Mouse (Mus musculus) frontal cortex, adult (tissue): ENCODE results near the gene Fgd6.

ENCODE experiments used
- ATAC-seq: cut with Nextera tagmentation; 2 replicates; pipeline ENCODE4 v1.9.2; 2017; ENCODE audit warnings: mild to moderate bottlenecking, moderate library complexity, mixed read lengths; ENCODE audit not compliant: low TSS enrichment

Gene Fgd6

DNA sequence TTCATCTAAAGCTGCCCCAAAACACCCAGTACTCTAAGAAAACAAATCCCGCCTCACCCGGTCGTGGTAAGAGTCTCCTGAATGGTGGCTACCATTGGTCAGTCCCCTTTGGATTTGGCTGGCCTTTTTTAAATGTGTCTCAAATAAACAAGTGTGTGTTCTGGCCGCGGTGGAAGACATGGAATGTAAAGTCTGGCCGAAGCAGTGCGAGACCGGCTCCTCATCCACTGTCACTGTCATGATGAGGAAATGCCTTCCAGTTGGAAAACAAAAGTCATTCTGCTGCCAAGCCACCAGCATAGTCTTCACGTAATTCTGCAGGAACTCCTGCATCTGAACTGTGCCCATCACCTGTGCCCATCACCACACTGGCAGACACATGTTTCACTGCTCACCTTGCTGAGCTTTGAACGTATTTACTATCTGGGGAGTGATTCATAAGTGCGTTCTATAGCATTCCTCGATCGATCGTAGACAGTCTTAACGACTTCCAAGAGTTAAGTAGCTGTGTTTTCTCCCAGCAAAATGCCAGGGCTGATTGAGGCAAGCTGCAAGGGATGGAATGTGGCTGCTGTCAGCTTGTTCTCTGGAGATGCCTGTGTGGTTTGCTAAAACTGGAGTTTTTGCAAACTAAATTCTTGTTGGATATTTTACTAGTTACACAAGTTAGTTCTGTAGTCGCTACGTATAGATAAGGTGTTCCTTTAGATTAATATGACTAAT, 60.1 kb downstream of the Fgd6 start:
- ATAC-seq, result no peak

GRCm38 (mm10) chr10:94097081-94097845, 61.5 kb downstream of the Fgd6 start:
- peak; percentile 50; the same call in 1 of the 2 replicates for ATAC-seq

- ATAC-seq, result no peak
Observed at GRCm38 (mm10) chr10:94098100-94098499, 62.3 kb downstream of the Fgd6 start.

DNA sequence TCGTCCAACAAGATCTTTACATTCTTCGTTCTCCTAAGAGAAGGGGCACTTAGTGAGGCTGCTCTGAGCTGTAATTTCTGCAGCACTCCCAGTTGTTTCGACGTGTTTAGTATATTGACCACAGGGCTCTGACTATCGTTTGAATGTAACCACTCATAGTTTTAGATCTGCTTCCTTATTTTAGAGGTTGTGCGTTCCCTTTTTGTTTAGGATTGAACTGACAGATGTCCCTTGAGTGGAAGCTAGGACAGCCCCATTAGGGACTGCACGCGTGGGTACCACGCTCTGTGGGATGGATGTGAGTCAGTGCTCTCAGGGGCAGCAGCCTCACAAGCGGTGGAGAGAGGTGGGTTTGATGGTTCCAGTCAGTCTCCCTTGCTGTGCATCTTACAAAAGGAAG, 69.7 kb downstream of the Fgd6 start:
- ATAC-seq, result no peak

- no peak for ATAC-seq
Observed at GRCm38 (mm10) chr10:94107168-94107567, 71.4 kb downstream of the Fgd6 start.

DNA sequence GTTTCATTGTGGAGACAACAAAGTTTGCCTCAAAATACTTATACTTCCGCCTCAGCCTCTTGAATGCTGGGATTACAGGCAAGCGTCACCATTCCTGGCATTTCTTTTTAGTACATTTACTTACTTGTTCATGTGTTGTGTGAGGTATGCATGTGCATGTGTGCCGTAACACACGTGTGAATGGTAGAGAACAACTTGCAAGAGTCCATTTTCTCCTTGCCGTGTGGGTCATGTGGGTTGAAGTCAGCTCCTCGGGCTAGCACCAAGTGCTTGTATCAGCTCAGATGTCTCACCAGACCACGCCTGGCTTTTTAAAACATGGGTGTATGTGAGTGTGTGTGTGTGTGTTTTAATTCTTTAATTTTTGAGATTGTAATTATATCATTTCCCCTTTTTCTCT, 71.8 kb downstream of the Fgd6 start:
- ATAC-seq, result no peak

- no peak for ATAC-seq
Observed at GRCm38 (mm10) chr10:94108791-94109190, 73.0 kb downstream of the Fgd6 start.

GRCm38 (mm10) chr10:94110834-94111754, 75.3 kb downstream of the Fgd6 start:
- ATAC-seq, result no peak

DNA sequence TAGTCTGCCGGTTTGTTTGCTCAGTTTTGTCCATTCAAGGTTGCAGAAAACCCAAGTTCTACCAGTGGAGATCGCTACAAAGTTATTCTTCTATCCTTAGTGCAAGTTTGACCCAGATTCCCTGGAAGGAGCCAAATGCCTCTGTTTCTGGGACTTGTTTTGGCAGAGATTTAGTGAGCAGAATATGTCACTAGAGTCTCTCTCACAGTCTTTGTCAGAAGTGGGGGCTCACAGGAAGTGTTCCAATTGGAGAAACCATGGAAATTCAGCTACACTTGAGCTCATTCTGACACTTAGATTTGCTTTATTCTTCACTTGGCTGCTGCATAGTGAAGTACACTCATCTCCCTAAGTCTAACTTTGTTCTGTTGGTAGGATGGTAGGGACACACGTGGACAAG, 76.4 kb downstream of the Fgd6 start:
- peak; percentile 82 for ATAC-seq

DNA sequence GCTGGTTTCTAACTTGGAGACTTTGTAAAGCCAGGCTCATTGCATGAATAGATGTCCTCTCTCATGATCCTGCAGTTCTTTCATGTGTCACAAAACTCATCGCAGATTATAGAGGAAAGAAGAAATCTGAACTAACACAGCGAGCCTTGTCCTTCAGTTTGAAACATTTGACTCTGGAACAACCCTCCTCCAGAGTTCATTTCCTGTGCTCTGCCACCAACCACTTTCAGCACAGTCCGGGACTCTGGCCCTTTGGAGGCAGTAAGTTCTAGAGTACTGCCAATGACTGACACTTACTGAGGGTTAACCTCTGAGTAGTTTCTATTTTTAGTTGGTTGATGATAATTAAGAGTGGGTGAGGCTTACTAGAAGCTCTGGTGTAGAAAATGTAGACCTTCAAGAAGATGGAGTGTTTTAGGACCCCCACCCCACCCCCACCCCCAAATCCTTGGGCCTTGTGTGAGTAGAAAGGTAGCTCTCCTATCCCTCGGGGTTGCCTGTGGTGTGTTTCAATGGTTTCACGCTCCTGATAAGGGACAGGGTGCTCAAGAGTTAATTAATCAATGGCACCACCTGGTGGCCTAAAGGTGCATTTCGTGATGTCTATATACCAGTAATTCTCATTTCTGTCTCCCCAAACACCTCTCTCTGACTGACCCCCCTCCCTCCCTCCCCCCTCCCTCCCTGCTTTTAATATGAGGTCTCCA, 80.2 kb downstream of the Fgd6 start:
- peak; percentile 78 for ATAC-seq

DNA sequence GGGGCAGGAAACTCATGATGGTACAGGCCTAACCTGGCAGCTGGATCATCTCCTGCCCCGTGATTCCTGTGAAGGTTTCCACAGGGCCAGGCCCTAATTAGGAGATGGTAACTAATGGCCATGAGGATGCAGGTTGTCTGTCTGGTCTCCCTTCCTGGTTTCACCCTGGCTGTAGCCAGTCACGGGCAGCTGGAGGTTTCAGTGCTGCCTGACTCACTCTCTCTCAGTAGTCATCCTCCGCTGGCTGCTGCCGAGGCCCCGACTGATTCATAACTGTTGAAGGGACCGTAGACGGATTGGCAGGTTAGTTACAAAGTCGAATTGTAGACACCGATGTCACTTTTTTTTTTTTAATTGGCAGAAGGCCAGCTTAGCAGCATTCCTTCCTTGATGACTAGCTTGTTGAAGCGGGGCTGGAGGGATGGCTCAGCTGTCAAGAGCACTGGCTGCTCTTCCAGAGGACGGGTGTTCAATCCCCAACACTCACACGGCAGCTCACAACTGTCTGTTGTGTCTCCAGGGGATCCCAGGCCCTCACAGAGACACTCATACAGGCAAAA, 81.1 kb downstream of the Fgd6 start:
- no peak for ATAC-seq

DNA sequence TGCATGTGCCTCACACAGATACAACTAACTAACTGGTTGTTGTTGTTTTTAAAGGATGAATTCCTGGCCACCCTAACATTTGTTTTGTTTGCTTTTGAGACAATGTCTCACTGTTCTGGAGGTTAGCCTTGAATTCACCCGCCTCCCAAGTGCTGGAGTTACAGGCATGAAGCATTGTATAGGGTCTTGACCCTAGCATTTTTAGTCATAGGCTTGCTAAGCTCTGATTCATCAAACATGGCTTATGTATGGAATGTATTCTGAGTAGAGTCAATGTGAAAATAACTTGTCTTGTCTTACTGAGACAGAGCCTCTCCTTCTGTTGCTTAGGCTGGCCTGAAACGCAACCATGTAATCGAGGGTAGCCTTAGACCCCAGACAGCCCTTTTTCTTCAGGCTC, 82.1 kb downstream of the Fgd6 start:
- ATAC-seq, result no peak

- no peak for ATAC-seq
Observed at GRCm38 (mm10) chr10:94118993-94119392, 83.2 kb downstream of the Fgd6 start.

DNA sequence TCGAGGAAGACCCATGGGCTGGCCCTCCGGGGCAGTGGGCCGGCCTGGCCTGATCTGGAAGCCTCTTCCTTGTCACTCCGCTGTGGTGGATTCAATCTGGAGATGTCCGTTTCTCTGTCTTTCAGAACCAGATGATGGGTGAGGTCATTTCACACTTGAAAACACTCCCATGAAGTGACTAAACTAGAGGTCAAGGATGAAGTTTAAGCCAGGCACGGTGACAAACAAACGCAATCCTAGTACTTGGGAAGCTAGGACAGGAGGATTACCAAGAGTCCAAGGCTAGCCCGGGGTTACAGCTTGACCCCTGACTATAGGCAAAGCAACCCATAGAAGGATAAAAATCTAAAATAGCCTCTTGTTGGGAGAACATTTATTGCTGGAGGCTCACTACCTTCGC, 84.9 kb downstream of the Fgd6 start:
- ATAC-seq, result no peak

- no peak for ATAC-seq
Observed at GRCm38 (mm10) chr10:94122595-94122994, 86.8 kb downstream of the Fgd6 start.

DNA sequence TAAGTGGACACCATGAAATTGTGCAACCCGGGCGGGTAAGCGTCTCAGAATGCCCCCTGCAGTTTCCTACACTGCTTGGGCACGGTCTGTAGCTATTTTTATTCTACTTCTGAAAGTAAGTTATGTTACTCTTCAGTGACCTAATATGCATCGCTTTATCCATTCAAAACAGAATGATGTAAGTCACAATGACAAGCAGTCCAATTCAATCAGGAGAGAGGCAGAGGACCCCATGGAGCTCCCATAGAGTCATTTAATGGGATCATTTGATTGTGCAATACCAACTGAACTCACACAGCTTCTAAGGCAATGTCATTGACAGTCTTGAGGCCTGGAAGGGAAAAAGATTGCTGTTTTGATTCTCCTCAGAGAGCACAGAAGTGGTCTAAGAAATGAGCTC, 87.8 kb downstream of the Fgd6 start:
- no peak for ATAC-seq

GRCm38 (mm10) chr10:94124376-94124775, 88.6 kb downstream of the Fgd6 start:
- no peak for ATAC-seq

DNA sequence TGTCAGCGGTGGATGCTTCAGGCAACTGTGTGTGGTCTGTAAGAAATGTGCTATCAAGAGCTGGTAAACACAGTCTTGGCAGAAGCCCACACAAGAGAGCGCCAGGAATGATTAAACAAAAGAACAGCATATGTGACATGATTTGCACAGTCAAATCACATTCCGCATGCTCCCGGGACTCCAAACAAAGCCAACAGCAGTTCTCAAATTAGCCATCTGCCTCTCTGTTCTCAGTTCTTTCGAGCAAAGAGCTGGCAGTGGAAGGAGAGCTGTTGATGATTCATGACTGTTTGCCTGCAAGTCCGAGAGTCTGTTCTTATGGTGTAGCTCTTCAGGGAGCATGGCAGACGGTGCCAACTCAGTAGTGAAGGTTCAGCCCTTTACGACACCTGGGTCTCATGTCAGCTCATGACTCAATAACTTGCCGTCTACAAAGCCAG, 93.9 kb downstream of the Fgd6 start:
- peak; percentile 93 for ATAC-seq

- ATAC-seq, result no peak
Observed at GRCm38 (mm10) chr10:94133081-94133480, 97.3 kb downstream of the Fgd6 start.

DNA sequence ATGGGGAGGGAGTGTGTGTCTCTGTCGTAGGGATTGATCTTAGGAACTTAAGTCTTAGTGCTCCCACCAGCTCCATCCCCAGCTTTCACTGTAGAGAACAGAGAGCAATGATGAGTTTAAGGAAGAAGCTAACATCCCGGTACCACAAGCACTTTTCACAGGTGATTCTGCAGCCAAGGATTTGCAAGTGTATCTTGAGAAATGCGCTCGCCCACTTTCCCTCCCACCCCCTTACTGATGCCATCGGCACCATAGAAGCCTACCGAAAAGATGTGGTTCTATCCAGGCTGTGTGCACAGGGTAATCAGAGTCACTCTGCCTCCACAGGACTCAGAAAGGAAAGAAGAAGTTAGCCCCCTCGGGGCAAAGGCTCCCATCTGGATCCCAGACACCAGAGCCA, 97.9 kb downstream of the Fgd6 start:
- peak; percentile 9; the same call in 1 of the 2 replicates for ATAC-seq
